ENCODE assay signal across 7 mouse cellular contexts in genomic region chr8:17664371-17665141, GRCm38 (mm10).
DNase-seq lines count a peak whose midpoint lies in the region; ATAC-seq lines count a peak whose summit lies in the region.

No protein-coding gene starts in this region.

- ATAC-seq in cerebellum, adult (ENCODE audit: insufficient number of reproducible peaks, low FRiP score, low TSS enrichment): peak; percentile 89
- no peak for ATAC-seq in granulocyte monocyte progenitor cell, adult 5-6 weeks (replicated peaks; ENCODE audit: poor library complexity, severe bottlenecking)
- ATAC-seq in kidney, embryonic 16.5 days (ENCODE audit: low FRiP score, low TSS enrichment): no peak

- peak; percentile 2 for DNase-seq in NIH3T3 (ENCODE audit: low read depth)
- peak; percentile 15 to 28 for DNase-seq in heart, postnatal 10 days
- DNase-seq in left cerebral cortex, postnatal 14 days (ENCODE audit: low spot score in 2 of 2): peak; percentile 76 to 93
- DNase-seq in right cerebral cortex, postnatal 25 days: peak; percentile 79

- intact Hi-C loops in heart, postnatal 10 days (cut with DNase I): no loop called here
- intact Hi-C loops in left cerebral cortex, postnatal 14 days (cut with DNase I): loop anchor here (5.0 kb wide), 1 partner anchor 92 kb away; no protein-coding TSS in a partner anchor

- H3K4me1 ChIP-seq in kidney, embryonic 16.5 days (ENCODE audit: insufficient read depth, low read length): no peaks in the 10 kb centered on the region

- no peak overlapping the region for H3K9ac ChIP-seq in kidney, embryonic 16.5 days (replicated peaks; ENCODE audit: low read length)

- 65% methylated on average over 6 of the region's 6 CpGs for WGBS in kidney, embryonic 16.5 days

- no peak overlapping the region for H3K4me2 ChIP-seq in kidney, embryonic 16.5 days (replicated peaks; ENCODE audit: low read depth, low read length)

- H3K36me3 ChIP-seq in kidney, embryonic 16.5 days (ENCODE audit: insufficient read depth, low read length): no peaks in the 10 kb centered on the region

- H3K4me3 ChIP-seq in kidney, embryonic 16.5 days (ENCODE audit: low read length): no peak overlapping the region

- no peaks in the 10 kb centered on the region for H3K9me3 ChIP-seq in kidney, embryonic 16.5 days (ENCODE audit: low read length)

- H3K27ac ChIP-seq in kidney, embryonic 16.5 days (ENCODE audit: low read length): no peak overlapping the region

- H3K27me3 ChIP-seq in kidney, embryonic 16.5 days (ENCODE audit: insufficient read depth, low read length): no peaks in the 10 kb centered on the region

Comparison
In these comparisons a context has a peak if more than half of its experiments do, and no peak if none do; other contexts are left out.
1. DNase-seq: peak in every context shown above with its lines; median percentile 84 in left cerebral cortex, postnatal 14 days; 79 in right cerebral cortex, postnatal 25 days; 22 in heart, postnatal 10 days; 2 in NIH3T3.